Mouse (Mus musculus): ENCODE results near the gene Slc35e1.

The Slc35e1 gene

DNA sequence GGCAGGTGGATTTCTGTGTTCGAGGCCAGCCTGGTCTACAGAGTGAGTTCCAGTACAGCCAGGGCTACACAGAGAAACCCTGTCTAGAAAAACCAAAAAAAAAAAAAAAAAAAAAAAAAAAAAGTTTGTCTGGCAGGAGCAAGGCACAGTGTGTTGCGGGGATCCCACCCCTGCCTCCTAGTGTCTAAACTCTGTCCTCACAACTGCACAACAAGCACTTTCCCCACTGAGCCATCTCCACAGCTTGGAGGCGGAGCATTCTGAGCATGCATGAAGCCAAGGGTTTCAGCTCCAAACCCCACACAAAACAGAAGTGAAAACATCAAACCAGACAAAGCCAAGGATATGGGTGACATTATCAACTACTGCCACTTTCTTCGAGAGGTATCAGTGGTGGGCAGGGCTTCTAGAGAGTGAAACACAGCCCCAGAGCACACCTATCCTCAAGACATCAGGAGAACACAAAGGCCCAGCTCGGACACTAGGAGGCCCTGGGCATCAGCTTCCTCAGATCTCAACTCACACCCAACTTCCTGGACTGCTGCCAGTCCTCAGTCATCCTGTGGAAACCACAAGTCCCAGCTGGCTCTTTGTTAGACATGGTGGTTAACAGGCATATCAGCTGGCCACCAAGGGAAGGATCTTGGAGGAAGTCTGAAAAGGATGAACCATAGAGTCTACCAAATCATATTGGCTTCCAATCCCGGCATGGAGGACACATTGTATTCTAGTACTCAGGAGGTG, 6.8 kb downstream of the Slc35e1 start:
- peak; percentile 61 for DNase-seq (ENCODE audit: low read depth, low spot score)

- DNase-seq (ENCODE audit: low read depth, low spot score) = peak; percentile 100
These were observed 17.4 kb downstream of the Slc35e1 start, which contains the start of gene Cherp for GRCm38 (mm10) chr8:72474826-72475546. Gene Cherp (minus strand): TSS chr8:72475226.

DNA sequence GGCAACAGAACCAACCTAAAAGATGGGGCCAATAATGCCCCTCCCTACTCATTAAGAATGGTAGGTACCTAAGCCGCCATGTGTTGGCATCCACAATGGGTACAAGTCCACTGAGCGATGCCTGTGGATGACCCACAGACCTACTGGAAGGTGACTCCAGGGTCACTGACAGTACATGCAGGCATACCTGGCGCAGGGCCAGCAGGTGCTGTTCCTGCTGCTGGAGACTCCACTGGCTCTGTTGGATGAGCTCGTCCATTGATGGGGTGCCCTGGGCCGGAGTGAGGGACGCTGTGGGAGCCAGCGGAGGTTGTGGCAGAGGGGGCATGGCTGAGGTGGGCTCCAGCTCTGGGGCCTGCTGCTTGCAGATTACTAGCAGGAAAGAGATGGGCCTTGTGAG, 21.7 kb downstream of the Slc35e1 start:
- no peak for DNase-seq (ENCODE audit: low read depth, low spot score)

DNA sequence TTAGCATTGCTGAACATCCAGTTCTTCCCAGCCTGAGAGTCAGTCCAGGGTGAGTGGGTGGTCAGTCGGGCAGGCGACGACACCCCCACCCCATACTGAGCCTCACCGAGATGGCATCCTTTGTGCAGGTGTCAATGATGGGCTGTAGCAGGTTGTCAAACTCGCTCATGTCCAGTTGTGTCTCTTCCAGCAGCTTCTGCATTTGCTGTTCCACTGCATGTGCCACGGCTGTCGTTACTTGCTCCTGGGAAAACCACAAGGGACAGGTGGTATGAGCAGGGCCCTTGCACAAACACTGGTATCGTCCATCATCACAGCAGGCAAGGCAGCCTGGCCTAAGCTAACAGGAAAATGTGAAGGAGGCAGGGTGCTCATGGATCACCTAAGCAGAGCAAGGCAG, 22.4 kb downstream of the Slc35e1 start:
- no peak for DNase-seq (ENCODE audit: low read depth, low spot score)

DNA sequence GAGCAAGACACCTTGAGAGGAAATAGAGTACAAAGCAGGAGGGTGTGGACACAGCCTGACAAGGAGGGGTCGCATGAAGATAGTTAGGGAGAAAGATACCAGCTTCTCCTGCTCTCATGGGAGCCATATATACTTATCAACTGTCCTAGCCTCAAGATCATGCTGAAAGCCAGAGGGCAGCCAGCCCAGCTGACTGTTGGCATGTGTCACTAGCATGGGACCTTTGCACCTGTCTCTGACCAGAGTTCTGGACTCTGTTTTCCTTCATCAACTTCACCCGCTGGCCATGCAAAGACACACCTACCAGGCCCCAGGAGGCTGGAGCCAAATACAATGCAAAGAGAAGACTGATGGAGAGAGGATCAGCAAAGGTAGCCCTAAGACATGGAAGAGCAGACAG, 23.2 kb downstream of the Slc35e1 start:
- no peak for DNase-seq (ENCODE audit: low read depth, low spot score)

GRCm38 (mm10) chr8:72464211-72464610, 28.2 kb downstream of the Slc35e1 start:
- no peak for DNase-seq (ENCODE audit: low read depth, low spot score)

- no peak for DNase-seq (ENCODE audit: low read depth, low spot score)
These were observed 32.4 kb downstream of the Slc35e1 start for GRCm38 (mm10) chr8:72459881-72460533.

DNA sequence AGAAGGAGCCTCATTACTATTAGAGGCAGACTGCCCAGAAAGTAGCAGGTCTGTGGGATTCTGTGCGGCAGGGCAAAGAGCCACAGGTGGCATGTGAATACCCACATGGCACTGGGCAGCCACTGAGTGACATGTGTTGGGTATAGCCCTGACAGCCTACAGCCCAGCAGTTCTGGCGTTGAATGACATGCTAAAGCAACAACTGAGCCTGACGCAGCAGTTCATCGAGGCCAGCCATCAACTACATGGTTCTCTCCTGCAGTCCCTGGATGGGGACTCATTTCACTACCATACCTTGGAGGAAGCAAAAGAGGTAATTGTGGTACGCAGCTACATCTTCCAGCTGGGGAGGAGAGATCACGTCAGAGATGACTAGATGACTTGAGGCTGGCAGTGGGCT, 34.0 kb downstream of the Slc35e1 start:
- DNase-seq (ENCODE audit: low read depth, low spot score) = no peak

DNA sequence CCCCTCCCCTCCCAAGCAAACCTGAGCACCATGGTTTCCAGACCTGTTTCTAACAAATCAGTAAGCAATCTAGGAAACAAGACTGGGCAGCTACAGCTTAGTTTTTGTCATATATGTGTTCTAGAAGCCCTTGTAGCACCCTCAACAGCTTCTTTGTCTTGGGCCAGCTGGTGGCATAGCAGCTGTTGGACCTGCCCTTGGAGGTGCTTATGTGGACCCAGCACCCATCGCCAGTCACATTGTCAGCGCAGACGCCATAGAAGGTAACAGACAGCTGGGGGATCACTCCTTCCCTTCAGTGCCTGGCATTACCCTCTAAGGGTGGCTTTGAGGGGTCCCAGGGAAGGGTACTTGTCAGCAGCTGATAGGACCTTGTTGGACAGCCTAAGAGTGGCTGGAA, 34.6 kb downstream of the Slc35e1 start:
- DNase-seq (ENCODE audit: low read depth, low spot score) = no peak

GRCm38 (mm10) chr8:72455317-72455716, 37.1 kb downstream of the Slc35e1 start:
- no peak for DNase-seq (ENCODE audit: low read depth, low spot score)

- no peak for DNase-seq (ENCODE audit: low read depth, low spot score)
These were observed 38.5 kb downstream of the Slc35e1 start for GRCm38 (mm10) chr8:72453904-72454303.

GRCm38 (mm10) chr8:72451516-72451915, 40.9 kb downstream of the Slc35e1 start:
- no peak for DNase-seq (ENCODE audit: low read depth, low spot score)

DNA sequence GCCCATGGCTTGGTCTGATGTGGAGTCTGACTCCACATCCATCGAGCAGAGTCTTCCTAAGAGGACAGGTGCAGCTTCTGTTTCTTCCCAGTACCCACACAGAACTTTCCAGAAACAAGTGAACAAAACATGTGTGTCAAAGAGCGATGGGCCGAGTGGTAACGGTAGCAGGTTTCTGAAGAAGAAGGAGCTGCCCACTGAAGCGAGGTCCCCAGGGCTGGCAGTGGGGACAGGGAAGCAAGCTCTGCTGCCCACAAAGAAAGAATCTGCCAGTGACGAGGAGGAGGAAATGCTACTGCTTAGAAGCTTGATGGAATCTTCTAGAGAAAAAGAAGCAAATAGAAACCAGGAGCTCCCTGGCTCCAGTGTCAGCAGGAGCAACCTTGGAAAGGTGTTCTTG, 47.3 kb downstream of the Slc35e1 start:
- DNase-seq (ENCODE audit: low read depth, low spot score) = no peak

DNA sequence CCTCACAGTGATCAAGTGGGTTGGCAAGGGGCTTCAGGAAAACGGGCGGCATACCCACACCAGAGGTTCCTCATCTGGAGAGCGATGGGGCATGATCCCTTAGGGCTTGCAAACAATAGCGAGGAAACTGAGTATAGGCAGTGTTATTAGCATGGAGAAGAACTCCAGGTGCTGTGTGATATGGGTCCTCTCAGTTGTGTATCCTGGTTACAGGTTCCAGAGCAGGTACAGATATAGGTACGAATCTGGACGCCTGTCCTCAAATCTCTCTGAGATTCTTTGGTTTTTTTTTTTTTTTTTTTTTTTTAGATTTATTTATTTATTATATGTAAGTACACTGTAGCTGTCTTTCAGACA, 48.4 kb downstream of the Slc35e1 start:
- DNase-seq (ENCODE audit: low read depth, low spot score) = no peak

DNA sequence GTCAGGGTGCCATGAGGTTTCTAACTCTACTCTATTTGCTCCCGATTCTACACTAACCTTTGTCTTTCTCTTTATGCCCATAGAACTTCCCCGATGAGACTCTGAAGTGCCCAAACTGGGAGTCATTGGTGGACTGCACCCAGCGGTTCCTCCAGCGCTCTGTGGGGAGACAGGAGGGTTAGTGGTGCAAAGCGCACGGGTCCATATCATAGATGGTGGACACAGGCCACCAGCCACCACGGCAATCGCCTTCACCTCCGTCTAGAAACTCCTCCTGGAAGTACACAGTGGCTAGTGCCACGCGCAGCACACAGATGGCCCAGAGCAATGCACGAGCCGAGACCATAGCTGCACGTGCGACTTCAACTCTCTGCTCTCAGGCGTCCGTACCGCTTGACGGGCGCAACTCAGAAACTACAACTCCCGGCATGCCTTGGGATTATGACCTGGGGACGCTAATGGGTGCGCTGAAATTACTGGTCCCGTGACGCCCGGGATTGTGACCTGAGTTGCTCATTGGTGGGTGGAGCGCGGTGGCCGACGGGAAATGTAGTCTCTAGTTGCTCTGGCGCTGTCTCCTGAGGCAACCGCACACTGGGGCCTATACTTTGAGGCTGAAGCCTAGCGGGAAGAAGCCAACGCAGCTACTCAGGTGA, 48.9 kb downstream of the Slc35e1 start, which contains the start of the genes Calr3 and 1700030K09Rik:
TSS of gene Calr3 (minus strand) at position 533 of the 656 bp plus-strand sequence.
TSS of gene 1700030K09Rik (plus strand) at position 543 of the 656 bp plus-strand sequence.
- peak; percentile 99 for DNase-seq (ENCODE audit: low read depth, low spot score)

GRCm38 (mm10) chr8:72438248-72439015, 54.0 kb downstream of the Slc35e1 start:
- no peak for DNase-seq (ENCODE audit: low read depth, low spot score)

- DNase-seq (ENCODE audit: low read depth, low spot score) = peak; percentile 39
These were observed 57.5 kb downstream of the Slc35e1 start for GRCm38 (mm10) chr8:72434952-72435351.

All from brain, adult 2 months (tissue).